Mouse (Mus musculus): ENCODE results near the gene Capn12. TPM values are rescaled to one million over a fixed set of nuclear protein-coding genes. Genes with fewer than 3 reads are reported as not detected.

Gene Capn12
- polyA plus RNA-seq, 1 experiment = 0.14 TPM

- H3K27me3 ChIP-seq (ENCODE audit: control insufficient read depth, insufficient read depth, low read length) = no peaks in the 10 kb centered on the region
- no peak overlapping the region for H3K4me3 ChIP-seq (ENCODE audit: control insufficient read depth, low read depth, low read length)
- TF ChIP-seq CTCF (IDR thresholded peaks at IDR 0.05; ENCODE audit: control insufficient read depth, insufficient read depth, insufficient replicate concordance, low read depth, low read length) = no peak
- no peak for TF ChIP-seq POLR2A (IDR thresholded peaks at IDR 0.05; ENCODE audit: control insufficient read depth, low read depth, low read length)
- H3K4me1 ChIP-seq (ENCODE audit: control insufficient read depth, insufficient read depth, low read length) = peaks cover 5% of the 10 kb centered on the region
- H3K36me3 ChIP-seq (ENCODE audit: control insufficient read depth, insufficient read depth, low read length) = no peaks in the 10 kb centered on the region; the same call in 1 of the 2 replicates
- no peak overlapping the region; the same call in 1 of the 2 replicates for H3K27ac ChIP-seq (ENCODE audit: control insufficient read depth, insufficient read depth, low read depth, low read length)
Measured at GRCm38 (mm10) chr7:28919815-28920214, 38.6 kb downstream of the Capn12 start.

- Histone ChIP-seq H3K27me3 (ENCODE audit: control insufficient read depth, insufficient read depth, low read length) (no peaks in the 10 kb centered on the region), H3K27ac (ENCODE audit: control insufficient read depth, insufficient read depth, low read depth, low read length) (no peak overlapping the region), H3K4me1 (ENCODE audit: control insufficient read depth, insufficient read depth, low read length) (peaks cover 8% of the 10 kb centered on the region), H3K4me3 (ENCODE audit: control insufficient read depth, low read depth, low read length) (no peak overlapping the region), H3K36me3 (ENCODE audit: control insufficient read depth, insufficient read depth, low read length) (no peaks in the 10 kb centered on the region; the same call in 1 of the 2 replicates)
- TF ChIP-seq CTCF (IDR thresholded peaks at IDR 0.05; ENCODE audit: control insufficient read depth, insufficient read depth, insufficient replicate concordance, low read depth, low read length) (no peak), POLR2A (IDR thresholded peaks at IDR 0.05; ENCODE audit: control insufficient read depth, low read depth, low read length) (no peak)
Measured at GRCm38 (mm10) chr7:28921178-28921577, 40.0 kb downstream of the Capn12 start.

GRCm38 (mm10) chr7:28921722-28922465 is 40.7 kb downstream of the Capn12 start:
- Histone ChIP-seq H3K4me3 (ENCODE audit: control insufficient read depth, low read depth, low read length) (no peak overlapping the region), H3K4me1 (ENCODE audit: control insufficient read depth, insufficient read depth, low read length) (peaks cover 8% of the 10 kb centered on the region), H3K36me3 (ENCODE audit: control insufficient read depth, insufficient read depth, low read length) (no peaks in the 10 kb centered on the region; the same call in 1 of the 2 replicates), H3K27ac (ENCODE audit: control insufficient read depth, insufficient read depth, low read depth, low read length) (no peak overlapping the region), H3K27me3 (ENCODE audit: control insufficient read depth, insufficient read depth, low read length) (no peaks in the 10 kb centered on the region)
- TF ChIP-seq CTCF (IDR thresholded peaks at IDR 0.05; ENCODE audit: control insufficient read depth, insufficient read depth, insufficient replicate concordance, low read depth, low read length) (no peak; the same call in 1 of the 2 replicates), POLR2A (IDR thresholded peaks at IDR 0.05; ENCODE audit: control insufficient read depth, low read depth, low read length) (no peak)

- Histone ChIP-seq H3K27ac (ENCODE audit: control insufficient read depth, insufficient read depth, low read depth, low read length) (no peak overlapping the region; the same call in 1 of the 2 replicates), H3K4me1 (ENCODE audit: control insufficient read depth, insufficient read depth, low read length) (peaks cover 8% of the 10 kb centered on the region), H3K27me3 (ENCODE audit: control insufficient read depth, insufficient read depth, low read length) (no peaks in the 10 kb centered on the region), H3K36me3 (ENCODE audit: control insufficient read depth, insufficient read depth, low read length) (no peaks in the 10 kb centered on the region; the same call in 1 of the 2 replicates), H3K4me3 (ENCODE audit: control insufficient read depth, low read depth, low read length) (no peak overlapping the region)
- TF ChIP-seq POLR2A (IDR thresholded peaks at IDR 0.05; ENCODE audit: control insufficient read depth, low read depth, low read length) (no peak), CTCF (IDR thresholded peaks at IDR 0.05; ENCODE audit: control insufficient read depth, insufficient read depth, insufficient replicate concordance, low read depth, low read length) (no peak)
Measured at GRCm38 (mm10) chr7:28922606-28923005, 41.4 kb downstream of the Capn12 start.

GRCm38 (mm10) chr7:28923865-28924291 is 42.7 kb downstream of the Capn12 start:
- Histone ChIP-seq H3K27ac (ENCODE audit: control insufficient read depth, insufficient read depth, low read depth, low read length) (peak overlapping the region; percentile 0; the same call in 1 of the 2 replicates), H3K4me1 (ENCODE audit: control insufficient read depth, insufficient read depth, low read length) (peaks cover 8% of the 10 kb centered on the region), H3K27me3 (ENCODE audit: control insufficient read depth, insufficient read depth, low read length) (no peaks in the 10 kb centered on the region), H3K36me3 (ENCODE audit: control insufficient read depth, insufficient read depth, low read length) (no peaks in the 10 kb centered on the region), H3K4me3 (ENCODE audit: control insufficient read depth, low read depth, low read length) (no peak overlapping the region)
- TF ChIP-seq POLR2A (IDR thresholded peaks at IDR 0.05; ENCODE audit: control insufficient read depth, low read depth, low read length) = no peak
- TF ChIP-seq CTCF (IDR thresholded peaks at IDR 0.05; ENCODE audit: control insufficient read depth, insufficient read depth, insufficient replicate concordance, low read depth, low read length) = no peak

- Histone ChIP-seq H3K27me3 (ENCODE audit: control insufficient read depth, insufficient read depth, low read length) (no peaks in the 10 kb centered on the region), H3K27ac (ENCODE audit: control insufficient read depth, insufficient read depth, low read depth, low read length) (peak overlapping the region; percentile 69), H3K36me3 (ENCODE audit: control insufficient read depth, insufficient read depth, low read length) (no peaks in the 10 kb centered on the region), H3K4me1 (ENCODE audit: control insufficient read depth, insufficient read depth, low read length) (peaks cover 8% of the 10 kb centered on the region), H3K4me3 (ENCODE audit: control insufficient read depth, low read depth, low read length) (no peak overlapping the region)
- no peak for TF ChIP-seq CTCF (IDR thresholded peaks at IDR 0.05; ENCODE audit: control insufficient read depth, insufficient read depth, insufficient replicate concordance, low read depth, low read length)
- no peak for TF ChIP-seq POLR2A (IDR thresholded peaks at IDR 0.05; ENCODE audit: control insufficient read depth, low read depth, low read length)
Measured at GRCm38 (mm10) chr7:28924802-28925201, 43.6 kb downstream of the Capn12 start.

- Histone ChIP-seq H3K27ac (ENCODE audit: control insufficient read depth, insufficient read depth, low read depth, low read length) (peak overlapping the region; percentile 69), H3K27me3 (ENCODE audit: control insufficient read depth, insufficient read depth, low read length) (no peaks in the 10 kb centered on the region), H3K4me1 (ENCODE audit: control insufficient read depth, insufficient read depth, low read length) (peaks cover 8% of the 10 kb centered on the region), H3K4me3 (ENCODE audit: control insufficient read depth, low read depth, low read length) (no peak overlapping the region), H3K36me3 (ENCODE audit: control insufficient read depth, insufficient read depth, low read length) (no peaks in the 10 kb centered on the region)
- TF ChIP-seq CTCF (IDR thresholded peaks at IDR 0.05; ENCODE audit: control insufficient read depth, insufficient read depth, insufficient replicate concordance, low read depth, low read length) (no peak), POLR2A (IDR thresholded peaks at IDR 0.05; ENCODE audit: control insufficient read depth, low read depth, low read length) (no peak)
Measured at GRCm38 (mm10) chr7:28925317-28925716, 44.1 kb downstream of the Capn12 start.

Data from testis, adult 2 months (tissue).